Mouse (Mus musculus) heart, embryonic 13.5 days (tissue): Measurements from ENCODE around the gene Srsf11. TPM values are rescaled to one million over a fixed set of nuclear protein-coding genes. Genes with fewer than 3 reads are reported as not detected.

Experiments
- ATAC-seq: fragments of 200-750 bp; cut with Nextera tagmentation; 2 replicates; pipeline ENCODE4 v1.8.0; 2017; ENCODE audit warnings: moderate TSS enrichment; ENCODE audit not compliant: insufficient number of reproducible peaks, low FRiP score, low TSS enrichment; ENCODE audit errors: extremely low read depth
- H3K27ac ChIP-seq: fragments of 300-500 bp; sonication (generic); replicated peaks from 2 replicates; pipeline ENCODE4 v1.5.1; 2015; ENCODE audit warnings: moderate library complexity, mild to moderate bottlenecking, inconsistent platforms
- H3K27me3 ChIP-seq: fragments of 300-500 bp; sonication (generic); replicated peaks from 2 replicates; pipeline ENCODE4 v1.6.1; 2015; ENCODE audit warnings: mild to moderate bottlenecking, inconsistent platforms
- H3K36me3 ChIP-seq: fragments of 300-500 bp; sonication (generic); 2 replicates; pipeline ENCODE4 v1.6.1; 2015; ENCODE audit warnings: mild to moderate bottlenecking, inconsistent platforms
- H3K4me1 ChIP-seq: fragments of 300-500 bp; sonication (generic); 2 replicates; pipeline ENCODE4 v1.6.1; 2015; ENCODE audit warnings: inconsistent platforms
- H3K4me2 ChIP-seq: fragments of 300-500 bp; sonication (generic); 2 replicates; pipeline ENCODE4 v1.6.1; 2015; ENCODE audit warnings: inconsistent platforms, mild to moderate bottlenecking, moderate library complexity
- H3K4me3 ChIP-seq: fragments of 300-500 bp; sonication (generic); 2 replicates; pipeline ENCODE4 v1.5.1; 2015; ENCODE audit warnings: moderate library complexity, mild to moderate bottlenecking, inconsistent platforms
- H3K9ac ChIP-seq: fragments of 300-500 bp; sonication (generic); 2 replicates; pipeline ENCODE4 v1.6.1; 2015; ENCODE audit warnings: inconsistent platforms, mild to moderate bottlenecking, moderate library complexity
- H3K9me3 ChIP-seq: fragments of 300-500 bp; sonication (generic); 2 replicates; pipeline ENCODE4 v1.6.1; 2016; ENCODE audit warnings: inconsistent platforms
- WGBS: fragments of 180-500 bp; shearing (Covaris S2); methylation state at CpG from one replicate; pipeline ENCODE4 v1.1.7; 2015; ENCODE audit warnings: mixed read lengths; 5-methylcytosine and 5-hydroxymethylcytosine counted together
- polyA plus RNA-seq: library from polyadenylated mRNA; unstranded; fragments of >200 nt; fragmentation: Nextera tagmentation; extraction: Ambion mirVana; gene quantifications from 2 replicates; pipeline ENCODE4 v1.2.1, GENCODE M21; 2015

The Srsf11 gene
- polyA plus RNA-seq, 1 experiment from 2014 or later, result 161 TPM

DNA sequence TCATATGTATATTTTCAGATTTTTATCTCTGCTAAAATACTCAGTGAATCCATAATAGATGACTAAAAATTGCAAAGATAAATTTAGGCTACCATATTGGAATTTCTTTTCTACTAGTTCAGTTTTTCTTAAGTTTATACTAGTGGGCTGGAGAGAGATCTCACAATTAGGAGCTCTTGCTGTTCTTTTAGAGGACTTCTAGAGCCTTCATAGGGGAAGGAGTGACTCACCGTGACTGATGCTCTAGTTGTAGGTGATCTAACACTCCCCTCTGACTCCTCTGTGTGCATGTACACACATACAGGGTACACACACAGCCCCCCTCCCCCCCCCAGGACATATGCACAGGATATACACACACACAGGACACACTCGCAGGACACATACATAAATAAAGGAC lies 65.3 kb downstream of the Srsf11 start:
- 90% methylated on average over 2 of the region's 2 CpGs for WGBS
- no peak overlapping the region for H3K27ac ChIP-seq

More for the DNA sequence above, 65.3 kb downstream of the Srsf11 start:
- H3K9me3 ChIP-seq, result no peaks in the 10 kb centered on the region
- H3K27me3 ChIP-seq, result no peaks in the 10 kb centered on the region
- peaks cover 18% of the 10 kb centered on the region for H3K36me3 ChIP-seq
- ATAC-seq, result no peak
- H3K4me1 ChIP-seq, result no peaks in the 10 kb centered on the region
- H3K4me3 ChIP-seq, result no peak overlapping the region
- H3K4me2 ChIP-seq, result no peak overlapping the region
- no peak overlapping the region for H3K9ac ChIP-seq

Other genes with a start within 250 kb of the Srsf11 start
- 2.1 and 3.2 TPM in 2 replicates for gene Cth, start 111.6 kb downstream of the Srsf11 start, polyA plus RNA-seq
- 17.9 and 19.0 TPM in 2 replicates for gene Ankrd13c, start 89.4 kb downstream of the Srsf11 start, polyA plus RNA-seq
- gene Lrrc40, start within 50 bp of the Srsf11 start, polyA plus RNA-seq, result 43.7 and 44.8 TPM in 2 replicates